Mouse (Mus musculus): ENCODE data around the gene Flt1. TPM values are rescaled to one million over a fixed set of nuclear protein-coding genes. Genes with fewer than 3 reads are reported as not detected.

The Flt1 gene
- polyA plus RNA-seq, 1 experiment: 2.1 TPM

DNA sequence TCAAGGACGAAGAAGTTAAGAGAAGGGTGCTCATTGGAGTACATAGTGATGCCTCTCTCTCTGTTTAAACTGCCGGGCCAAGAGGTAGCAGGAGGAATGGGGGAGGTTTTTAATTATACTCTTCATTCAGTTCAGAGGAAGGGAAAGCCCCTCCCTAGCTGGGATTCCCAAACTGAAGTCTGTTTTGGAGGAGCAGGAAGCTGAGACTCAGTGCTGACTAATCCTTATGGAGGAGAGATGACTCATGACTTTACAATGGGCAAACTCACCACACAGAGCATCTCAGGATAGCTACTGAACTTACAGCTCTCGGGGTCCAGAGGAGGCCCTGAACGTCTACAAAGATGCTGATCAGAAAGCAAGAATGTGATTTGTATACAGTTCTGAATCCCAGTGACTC lies 18.3 kb downstream of the Flt1 start:
- H3ac ChIP-seq (ENCODE audit: control insufficient read depth, insufficient read length, low read depth): no peak overlapping the region
- H3K36me3 ChIP-seq (ENCODE audit: control insufficient read depth, insufficient read depth): no peaks in the 10 kb centered on the region
- no peak for TF ChIP-seq CEBPB (IDR thresholded peaks at IDR 0.05; ENCODE audit: low read depth)
- TF ChIP-seq FOSL1 (IDR thresholded peaks at IDR 0.05; ENCODE audit: insufficient read depth, low read length, poor library complexity, severe bottlenecking): peak; percentile 91
- no peaks in the 10 kb centered on the region for H3K27me3 ChIP-seq (ENCODE audit: control insufficient read depth, insufficient read depth, insufficient read length)
- peaks cover 8% of the 10 kb centered on the region for H3K79me2 ChIP-seq (ENCODE audit: control insufficient read depth, insufficient read depth)
- H3K79me3 ChIP-seq (ENCODE audit: low read depth): no peaks in the 10 kb centered on the region
- no peak overlapping the region for H3K4me3 ChIP-seq (ENCODE audit: insufficient read depth, poor library complexity, severe bottlenecking)

DNA sequence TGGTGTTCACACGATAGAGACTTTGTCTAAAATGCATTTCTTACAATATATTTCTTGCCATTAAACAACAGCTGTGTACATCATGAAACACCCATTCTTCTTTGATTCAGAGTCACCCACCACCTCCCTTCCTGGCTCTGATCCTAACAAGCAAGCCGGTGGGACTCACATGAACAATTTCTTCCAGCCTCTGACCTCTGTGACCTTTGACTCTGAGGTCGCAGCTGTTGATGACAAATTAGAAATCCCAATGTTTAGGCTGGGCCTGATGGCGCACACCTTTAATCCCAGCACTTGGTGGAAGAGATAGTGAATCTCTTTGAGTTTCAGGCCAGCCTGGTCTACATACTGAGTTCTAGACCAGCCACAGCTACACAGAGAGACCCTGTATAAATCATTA lies 20.9 kb downstream of the Flt1 start:
- no peaks in the 10 kb centered on the region for H3K79me3 ChIP-seq (ENCODE audit: low read depth)
- H3K4me3 ChIP-seq (ENCODE audit: insufficient read depth, poor library complexity, severe bottlenecking): no peak overlapping the region
- no peaks in the 10 kb centered on the region for H3K36me3 ChIP-seq (ENCODE audit: control insufficient read depth, insufficient read depth)
- H3K27me3 ChIP-seq (ENCODE audit: control insufficient read depth, insufficient read depth, insufficient read length): no peaks in the 10 kb centered on the region
- peaks cover 8% of the 10 kb centered on the region for H3K79me2 ChIP-seq (ENCODE audit: control insufficient read depth, insufficient read depth)
- TF ChIP-seq FOSL1 (IDR thresholded peaks at IDR 0.05; ENCODE audit: insufficient read depth, low read length, poor library complexity, severe bottlenecking): no peak
- TF ChIP-seq MYOD1 (IDR thresholded peaks at IDR 0.05; ENCODE audit: control insufficient read depth, insufficient read length, low read depth): no peak
- no peak for TF ChIP-seq USF1 (IDR thresholded peaks at IDR 0.05; ENCODE audit: low read depth)
- TF ChIP-seq MAX (IDR thresholded peaks at IDR 0.05): no peak
- TF ChIP-seq CTCF (IDR thresholded peaks at IDR 0.05; ENCODE audit: control insufficient read depth, insufficient read depth, insufficient read length): no peak
- TF ChIP-seq CEBPB (IDR thresholded peaks at IDR 0.05; ENCODE audit: low read depth): no peak
- TF ChIP-seq MYOG (IDR thresholded peaks at IDR 0.05; ENCODE audit: control insufficient read depth, extremely low read depth, insufficient read length): no peak
- H3ac ChIP-seq (ENCODE audit: control insufficient read depth, insufficient read length, low read depth): no peak overlapping the region

DNA sequence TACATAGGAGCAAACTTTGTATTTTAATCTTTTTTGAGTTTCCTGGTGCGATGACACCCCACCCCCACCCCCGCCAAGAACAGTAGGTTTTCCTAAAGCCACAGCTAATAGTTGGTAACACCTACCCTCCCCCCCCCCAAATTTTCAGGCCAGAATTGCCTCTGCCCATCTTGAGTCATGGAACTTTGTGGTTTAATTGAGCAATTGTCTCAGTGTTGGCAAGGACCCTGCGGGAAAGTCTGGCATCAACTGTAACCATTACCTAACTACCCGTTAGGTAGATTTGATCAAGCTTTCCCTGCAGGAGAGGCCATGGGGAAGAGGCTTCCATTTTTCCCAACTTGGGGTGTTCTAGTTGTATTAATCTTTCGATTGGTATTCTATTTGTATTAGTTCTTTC lies 23.4 kb downstream of the Flt1 start:
- peaks cover 8% of the 10 kb centered on the region for H3K79me2 ChIP-seq (ENCODE audit: control insufficient read depth, insufficient read depth)
- no peak overlapping the region for H3ac ChIP-seq (ENCODE audit: control insufficient read depth, insufficient read length, low read depth)
- TF ChIP-seq MAX (IDR thresholded peaks at IDR 0.05) (no peak), CEBPB (IDR thresholded peaks at IDR 0.05; ENCODE audit: low read depth) (peak; percentile 97)
- H3K36me3 ChIP-seq (ENCODE audit: control insufficient read depth, insufficient read depth): no peaks in the 10 kb centered on the region
- no peaks in the 10 kb centered on the region for H3K27me3 ChIP-seq (ENCODE audit: control insufficient read depth, insufficient read depth, insufficient read length)
- H3K79me3 ChIP-seq (ENCODE audit: low read depth): no peaks in the 10 kb centered on the region
- H3K4me3 ChIP-seq (ENCODE audit: insufficient read depth, poor library complexity, severe bottlenecking): no peak overlapping the region

DNA sequence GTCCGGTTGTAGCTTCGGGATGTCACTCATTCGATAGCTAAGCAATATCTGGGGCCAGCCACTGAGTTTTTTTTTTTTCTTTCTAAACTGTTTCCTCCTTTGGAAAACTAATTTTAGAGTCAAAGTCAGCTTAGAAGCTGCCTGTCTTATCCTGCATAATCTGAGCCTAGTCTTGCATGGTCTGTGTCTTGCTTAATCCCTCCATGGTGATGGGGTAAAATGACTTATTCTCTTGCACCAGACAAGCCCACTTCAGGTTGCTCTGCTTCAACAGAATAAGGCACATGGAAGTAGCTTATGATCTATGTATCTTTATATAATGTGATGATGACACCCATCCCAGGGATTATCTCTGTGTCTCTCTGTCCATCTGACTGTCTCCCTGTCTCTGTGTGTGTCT lies 24.8 kb downstream of the Flt1 start:
- Histone ChIP-seq H3ac (ENCODE audit: control insufficient read depth, insufficient read length, low read depth) (no peak overlapping the region), H3K4me3 (ENCODE audit: insufficient read depth, poor library complexity, severe bottlenecking) (no peak overlapping the region), H3K79me3 (ENCODE audit: low read depth) (no peaks in the 10 kb centered on the region), H3K79me2 (ENCODE audit: control insufficient read depth, insufficient read depth) (peaks cover 7% of the 10 kb centered on the region), H3K27me3 (ENCODE audit: control insufficient read depth, insufficient read depth, insufficient read length) (no peaks in the 10 kb centered on the region), H3K36me3 (ENCODE audit: control insufficient read depth, insufficient read depth) (no peaks in the 10 kb centered on the region)
- no peak for TF ChIP-seq MYOG (IDR thresholded peaks at IDR 0.05; ENCODE audit: control insufficient read depth, extremely low read depth, insufficient read length)
- no peak for TF ChIP-seq CEBPB (IDR thresholded peaks at IDR 0.05; ENCODE audit: low read depth)
- TF ChIP-seq FOSL1 (IDR thresholded peaks at IDR 0.05; ENCODE audit: insufficient read depth, low read length, poor library complexity, severe bottlenecking): no peak
- TF ChIP-seq CTCF (IDR thresholded peaks at IDR 0.05; ENCODE audit: control insufficient read depth, insufficient read depth, insufficient read length): no peak
- no peak for TF ChIP-seq USF1 (IDR thresholded peaks at IDR 0.05; ENCODE audit: low read depth)
- TF ChIP-seq MYOD1 (IDR thresholded peaks at IDR 0.05; ENCODE audit: control insufficient read depth, insufficient read length, low read depth): no peak
- TF ChIP-seq MAX (IDR thresholded peaks at IDR 0.05): no peak

DNA sequence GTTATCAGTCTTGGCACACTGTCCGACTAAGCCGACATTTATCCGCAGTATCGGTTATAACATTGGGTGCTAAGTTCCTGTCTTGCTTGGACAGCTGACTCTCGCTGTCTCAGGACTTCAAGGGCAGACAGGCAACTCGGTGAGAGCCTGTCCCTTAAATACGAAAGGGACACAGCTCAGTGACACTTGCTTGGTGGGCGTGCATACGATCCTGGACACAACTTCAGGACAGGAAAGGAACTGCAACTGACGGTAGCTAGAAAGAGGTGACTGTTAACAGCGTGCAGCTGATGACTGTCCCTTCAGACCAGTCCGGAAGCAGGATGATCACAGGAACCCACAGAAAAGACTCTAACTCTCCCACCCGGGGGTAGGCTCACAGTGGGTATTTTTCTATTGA lies 27.8 kb downstream of the Flt1 start:
- TF ChIP-seq USF1 (IDR thresholded peaks at IDR 0.05; ENCODE audit: low read depth): no peak
- TF ChIP-seq FOSL1 (IDR thresholded peaks at IDR 0.05; ENCODE audit: insufficient read depth, low read length, poor library complexity, severe bottlenecking): no peak
- TF ChIP-seq MYOG (IDR thresholded peaks at IDR 0.05; ENCODE audit: control insufficient read depth, extremely low read depth, insufficient read length): no peak
- TF ChIP-seq MYOD1 (IDR thresholded peaks at IDR 0.05; ENCODE audit: control insufficient read depth, insufficient read length, low read depth): no peak
- no peak for TF ChIP-seq CEBPB (IDR thresholded peaks at IDR 0.05; ENCODE audit: low read depth)
- TF ChIP-seq CTCF (IDR thresholded peaks at IDR 0.05; ENCODE audit: control insufficient read depth, insufficient read depth, insufficient read length): no peak
- TF ChIP-seq MAX (IDR thresholded peaks at IDR 0.05): no peak
- Histone ChIP-seq H3K27me3 (ENCODE audit: control insufficient read depth, insufficient read depth, insufficient read length) (no peaks in the 10 kb centered on the region), H3K79me2 (ENCODE audit: control insufficient read depth, insufficient read depth) (no peaks in the 10 kb centered on the region), H3K79me3 (ENCODE audit: low read depth) (no peaks in the 10 kb centered on the region), H3K36me3 (ENCODE audit: control insufficient read depth, insufficient read depth) (no peaks in the 10 kb centered on the region), H3ac (ENCODE audit: control insufficient read depth, insufficient read length, low read depth) (no peak overlapping the region), H3K4me3 (ENCODE audit: insufficient read depth, poor library complexity, severe bottlenecking) (no peak overlapping the region)

DNA sequence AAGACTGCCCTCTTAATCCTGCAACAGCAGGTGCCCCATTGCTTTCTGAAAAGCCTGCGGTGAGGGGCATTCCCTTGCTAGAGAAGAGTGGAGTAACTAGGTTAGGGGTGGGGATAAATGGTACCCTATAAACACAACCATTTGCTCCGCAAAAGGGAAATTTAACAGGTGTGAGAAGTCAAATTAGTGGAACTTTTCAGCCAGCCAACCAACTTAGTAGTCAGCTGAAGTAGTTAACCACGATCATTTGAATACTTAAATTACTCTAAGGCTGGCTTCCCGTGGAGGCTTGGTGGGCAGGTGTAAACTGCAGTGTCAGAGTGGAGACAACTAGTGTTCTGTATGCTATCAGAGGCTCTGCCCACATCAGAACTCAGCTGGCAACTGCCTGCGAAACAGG lies 28.6 kb downstream of the Flt1 start:
- no peaks in the 10 kb centered on the region for H3K79me3 ChIP-seq (ENCODE audit: low read depth)
- H3ac ChIP-seq (ENCODE audit: control insufficient read depth, insufficient read length, low read depth): no peak overlapping the region
- no peaks in the 10 kb centered on the region for H3K36me3 ChIP-seq (ENCODE audit: control insufficient read depth, insufficient read depth)
- TF ChIP-seq FOSL1 (IDR thresholded peaks at IDR 0.05; ENCODE audit: insufficient read depth, low read length, poor library complexity, severe bottlenecking) (no peak), MAX (IDR thresholded peaks at IDR 0.05) (no peak), CEBPB (IDR thresholded peaks at IDR 0.05; ENCODE audit: low read depth) (no peak), CTCF (IDR thresholded peaks at IDR 0.05; ENCODE audit: control insufficient read depth, insufficient read depth, insufficient read length) (no peak), USF1 (IDR thresholded peaks at IDR 0.05; ENCODE audit: low read depth) (no peak), MYOG (IDR thresholded peaks at IDR 0.05; ENCODE audit: control insufficient read depth, extremely low read depth, insufficient read length) (no peak), MYOD1 (IDR thresholded peaks at IDR 0.05; ENCODE audit: control insufficient read depth, insufficient read length, low read depth) (no peak)
- H3K79me2 ChIP-seq (ENCODE audit: control insufficient read depth, insufficient read depth): no peaks in the 10 kb centered on the region
- H3K4me3 ChIP-seq (ENCODE audit: insufficient read depth, poor library complexity, severe bottlenecking): no peak overlapping the region
- no peaks in the 10 kb centered on the region for H3K27me3 ChIP-seq (ENCODE audit: control insufficient read depth, insufficient read depth, insufficient read length)
